Mouse (Mus musculus) testis, adult 2 months (tissue): Measurements from ENCODE around the gene Rab1a.

Experiments used
- CTCF ChIP-seq: fragments of 200-500 bp; IDR thresholded peaks from 2 replicates; pipeline ENCODE4 v1.5.1; 2012; ENCODE audit warnings: low read depth, mild to moderate bottlenecking, inconsistent platforms, low read length, moderate library complexity; ENCODE audit not compliant: control insufficient read depth, insufficient read depth, insufficient replicate concordance
- POLR2A ChIP-seq: fragments of 200-500 bp; IDR thresholded peaks from 2 replicates; pipeline ENCODE4 v1.6.1; 2012; ENCODE audit warnings: low read depth, mild to moderate bottlenecking, inconsistent platforms, low read length, moderate library complexity; ENCODE audit not compliant: control insufficient read depth

DNA sequence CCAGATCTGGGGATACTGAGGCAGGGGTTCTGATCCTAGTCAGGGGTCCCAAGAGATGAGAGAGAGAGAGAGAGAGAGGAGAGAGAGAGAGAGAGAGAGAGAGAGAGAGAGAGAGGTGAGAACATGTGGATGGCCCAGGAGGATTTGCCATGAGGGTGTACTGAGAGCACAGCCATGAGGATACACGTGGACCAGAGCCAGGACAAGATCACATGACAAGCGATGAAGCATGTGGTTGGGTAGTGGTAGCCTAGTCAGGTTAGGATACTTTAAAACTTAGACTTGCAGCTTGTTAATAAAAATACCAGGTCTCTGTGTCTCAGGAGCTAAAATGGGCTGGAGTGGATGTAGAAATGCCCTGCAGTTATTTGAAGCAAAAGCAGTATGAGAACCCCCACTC, 74.7 kb downstream of the Rab1a start:
- TF ChIP-seq POLR2A: no peak
- no peak for TF ChIP-seq CTCF
